Mouse (Mus musculus) forebrain, embryonic 14.5 days (tissue): ENCODE data around the gene Plcb2. TPM values are rescaled to one million over a fixed set of nuclear protein-coding genes. Genes with fewer than 3 reads are reported as not detected.
A peak's percentile ranks its signal among the peaks of the same experiment; 100 is the strongest.

Experiments used
- ATAC-seq: fragments of 200-750 bp; cut with Nextera tagmentation; 2 replicates; pipeline ENCODE4 v1.8.0; 2017; ENCODE audit warnings: mild to moderate bottlenecking, moderate library complexity
- DNase-seq: peaks from one replicate; pipeline ENCODE4 v3.0.0-alpha.2; 2015; ENCODE audit warnings: low spot score
- H3K27ac ChIP-seq: fragments of 300-500 bp; sonication (generic); 2 replicates; pipeline ENCODE4 v1.5.1; 2014; ENCODE audit warnings: low read depth, mild to moderate bottlenecking, control low read depth, low read length, moderate library complexity
- H3K27me3 ChIP-seq: fragments of 300-500 bp; sonication (generic); replicated peaks from 2 replicates; pipeline ENCODE4 v1.6.1; 2014; ENCODE audit warnings: low read length, control low read depth, mixed read lengths; ENCODE audit not compliant: control insufficient read depth, insufficient read depth
- H3K36me3 ChIP-seq: fragments of 300-500 bp; sonication (generic); 2 replicates; pipeline ENCODE4 v1.6.1; 2014; ENCODE audit warnings: low read length, control low read depth; ENCODE audit not compliant: control insufficient read depth, insufficient read depth
- H3K4me1 ChIP-seq: fragments of 300-500 bp; sonication (generic); 2 replicates; pipeline ENCODE4 v1.6.1; 2014; ENCODE audit warnings: antibody characterized with exemption, low read length, control low read depth; ENCODE audit not compliant: control insufficient read depth, insufficient read depth
- H3K4me2 ChIP-seq: fragments of 300-500 bp; sonication (generic); 2 replicates; pipeline ENCODE4 v1.6.1; 2014; ENCODE audit warnings: mild to moderate bottlenecking, control low read depth, low read length
- H3K4me3 ChIP-seq: fragments of 300-500 bp; sonication (generic); 2 replicates; pipeline ENCODE4 v1.5.1; 2014; ENCODE audit warnings: low read depth, low read length, control low read depth
- H3K9ac ChIP-seq: fragments of 300-500 bp; sonication (generic); 2 replicates; pipeline ENCODE4 v1.6.1; 2014; ENCODE audit warnings: mild to moderate bottlenecking, low read length, control low read depth, moderate library complexity
- H3K9me3 ChIP-seq: fragments of 300-500 bp; sonication (generic); replicated peaks from 2 replicates; pipeline ENCODE4 v1.6.1; 2016; ENCODE audit warnings: low read length, control low read depth, mixed read lengths; ENCODE audit not compliant: control insufficient read depth
- WGBS: fragments of 180-500 bp; shearing (Covaris S2); extraction: QIAGEN DNeasy Blood & Tissue Kit; methylation state at CpG from one replicate; pipeline ENCODE4 v1.1.7; 2014; 5-methylcytosine and 5-hydroxymethylcytosine counted together
- polyA plus RNA-seq: library from polyadenylated mRNA; unstranded; fragments of >200 nt; fragmentation: Nextera tagmentation; extraction: Ambion mirVana; gene quantifications from 2 replicates; pipeline ENCODE4 v1.2.1, GENCODE M21; 2014

Plcb2 gene
- polyA plus RNA-seq, 1 experiment from 2014 or later: 0.57 TPM

GRCm38 (mm10) chr2:118755407-118755806, 27.2 kb upstream of the Plcb2 start:
- DNase-seq: no peak
- no peaks in the 10 kb centered on the region for H3K27me3 ChIP-seq
- peaks cover 2% of the 10 kb centered on the region; the same call in 1 of the 2 replicates for H3K4me1 ChIP-seq
- H3K9ac ChIP-seq: no peak overlapping the region
- H3K4me2 ChIP-seq: no peak overlapping the region
- H3K27ac ChIP-seq: no peak overlapping the region
- H3K4me3 ChIP-seq: no peak overlapping the region
- no peak for ATAC-seq
- WGBS: 85% methylated on average over 6 of the region's 6 CpGs
- no peaks in the 10 kb centered on the region for H3K9me3 ChIP-seq
- H3K36me3 ChIP-seq: peaks cover 3% of the 10 kb centered on the region; the same call in 1 of the 2 replicates

GRCm38 (mm10) chr2:118754143-118754542, 25.9 kb upstream of the Plcb2 start:
- H3K27me3 ChIP-seq: no peaks in the 10 kb centered on the region
- H3K36me3 ChIP-seq: peaks cover 3% of the 10 kb centered on the region; the same call in 1 of the 2 replicates
- no peak overlapping the region for H3K9ac ChIP-seq
- H3K4me3 ChIP-seq: no peak overlapping the region
- ATAC-seq: no peak
- no peak overlapping the region for H3K4me2 ChIP-seq
- 86% methylated on average over 5 of the region's 5 CpGs for WGBS
- H3K27ac ChIP-seq: no peak overlapping the region
- H3K9me3 ChIP-seq: no peaks in the 10 kb centered on the region
- no peak for DNase-seq
- peaks cover 5% of the 10 kb centered on the region; the same call in 1 of the 2 replicates for H3K4me1 ChIP-seq

GRCm38 (mm10) chr2:118752792-118753108, 24.5 kb upstream of the Plcb2 start:
- Histone ChIP-seq H3K9ac (no peak overlapping the region), H3K27ac (no peak overlapping the region), H3K4me2 (no peak overlapping the region), H3K4me1 (peaks cover 9% of the 10 kb centered on the region; the same call in 1 of the 2 replicates), H3K9me3 (no peaks in the 10 kb centered on the region), H3K27me3 (no peaks in the 10 kb centered on the region), H3K36me3 (peaks cover 3% of the 10 kb centered on the region; the same call in 1 of the 2 replicates), H3K4me3 (no peak overlapping the region)
- ATAC-seq (no peak), DNase-seq (no peak)
- WGBS: 72% methylated on average over 3 of the region's 4 CpGs

GRCm38 (mm10) chr2:118751896-118752791, 23.9 kb upstream of the Plcb2 start:
- H3K36me3 ChIP-seq: peaks cover 3% of the 10 kb centered on the region; the same call in 1 of the 2 replicates
- H3K4me2 ChIP-seq: no peak overlapping the region
- no peak overlapping the region for H3K4me3 ChIP-seq
- ATAC-seq (no peak), DNase-seq (no peak)
- no peak overlapping the region for H3K9ac ChIP-seq
- WGBS: 65% methylated on average over 16 of the region's 16 CpGs
- H3K27me3 ChIP-seq: no peaks in the 10 kb centered on the region
- peaks cover 13% of the 10 kb centered on the region; the same call in 1 of the 2 replicates for H3K4me1 ChIP-seq
- H3K27ac ChIP-seq: no peak overlapping the region
- no peaks in the 10 kb centered on the region for H3K9me3 ChIP-seq

- no peak overlapping the region for H3K4me3 ChIP-seq
- 81% methylated on average over 8 of the region's 8 CpGs for WGBS
- no peak for ATAC-seq
- no peak overlapping the region for H3K27ac ChIP-seq
- no peak overlapping the region for H3K9ac ChIP-seq
- H3K9me3 ChIP-seq: no peaks in the 10 kb centered on the region
- peaks cover 3% of the 10 kb centered on the region; the same call in 1 of the 2 replicates for H3K36me3 ChIP-seq
- H3K4me2 ChIP-seq: no peak overlapping the region
- peaks cover 13% of the 10 kb centered on the region; the same call in 1 of the 2 replicates for H3K4me1 ChIP-seq
- no peaks in the 10 kb centered on the region for H3K27me3 ChIP-seq
- DNase-seq: no peak
Measured at GRCm38 (mm10) chr2:118750476-118750875, 22.2 kb upstream of the Plcb2 start.

- WGBS: 4% methylated on average over 10 of the region's 10 CpGs
- no peak overlapping the region for H3K27ac ChIP-seq
- ATAC-seq (no peak), DNase-seq (no peak)
- H3K27me3 ChIP-seq: peaks cover 1% of the 10 kb centered on the region; the same call in 1 of the 2 replicates
- H3K9ac ChIP-seq: 0 out of 2 replicates have a peak overlapping the region, but pooled peaks have one; percentile 6
- no peak overlapping the region for H3K4me3 ChIP-seq
- H3K9me3 ChIP-seq: no peaks in the 10 kb centered on the region
- peak overlapping the region; percentile 16; the same call in 1 of the 2 replicates for H3K4me2 ChIP-seq
- peaks cover 3% of the 10 kb centered on the region; the same call in 1 of the 2 replicates for H3K36me3 ChIP-seq
- peaks cover 19% of the 10 kb centered on the region; the same call in 1 of the 2 replicates for H3K4me1 ChIP-seq
Measured at GRCm38 (mm10) chr2:118749341-118749884, 21.2 kb upstream of the Plcb2 start.

- 33% methylated on average over 10 of the region's 10 CpGs for WGBS
- Histone ChIP-seq H3K9me3 (no peaks in the 10 kb centered on the region), H3K36me3 (peaks cover 3% of the 10 kb centered on the region; the same call in 1 of the 2 replicates), H3K4me3 (peak overlapping the region; percentile 81), H3K27me3 (peaks cover 2% of the 10 kb centered on the region; the same call in 1 of the 2 replicates), H3K9ac (no peak overlapping the region; the same call in 1 of the 2 replicates), H3K4me1 (peaks cover 19% of the 10 kb centered on the region; the same call in 1 of the 2 replicates), H3K4me2 (peak overlapping the region; percentile 96), H3K27ac (no peak overlapping the region)
- DNase-seq (peak; percentile 61), ATAC-seq (no peak)
Measured at GRCm38 (mm10) chr2:118747301-118747960, 19.2 kb upstream of the Plcb2 start.

GRCm38 (mm10) chr2:118745915-118746901, 18.0 kb upstream of the Plcb2 start:
- DNase-seq (no peak), ATAC-seq (peak; percentile 41)
- H3K9ac ChIP-seq: peak overlapping the region; percentile 89
- H3K27me3 ChIP-seq: peaks cover 2% of the 10 kb centered on the region; the same call in 1 of the 2 replicates
- no peaks in the 10 kb centered on the region; the same call in 1 of the 2 replicates for H3K36me3 ChIP-seq
- peak overlapping the region; percentile 96 for H3K4me2 ChIP-seq
- H3K27ac ChIP-seq: peak overlapping the region; percentile 63
- H3K4me3 ChIP-seq: peak overlapping the region; percentile 81
- WGBS: under 1% methylated on average over 98 of the region's 113 CpGs
- H3K9me3 ChIP-seq: no peaks in the 10 kb centered on the region
- peaks cover 19% of the 10 kb centered on the region; the same call in 1 of the 2 replicates for H3K4me1 ChIP-seq
